9 mouse cellular contexts compared by ENCODE assay signal in the genomic region with DNA sequence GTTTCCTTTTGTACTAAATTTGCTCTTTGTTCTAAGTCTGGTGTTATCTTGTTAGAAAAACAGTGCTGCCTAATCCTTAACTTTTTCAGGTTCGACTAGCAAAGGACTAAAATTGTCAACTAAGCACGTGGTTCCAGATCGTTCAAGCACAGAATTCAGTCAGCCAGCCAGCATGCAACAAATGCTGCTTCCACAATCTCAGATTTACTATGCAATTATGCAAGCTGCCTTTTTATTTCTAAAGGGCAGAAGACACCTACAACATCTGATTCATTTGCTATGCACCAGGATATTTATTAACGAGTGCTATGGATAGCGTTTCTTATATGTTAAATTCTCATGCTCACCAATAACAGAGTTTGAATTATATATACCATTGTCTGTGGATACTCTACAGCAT. TPM values are rescaled to one million over a fixed set of nuclear protein-coding genes. Genes with fewer than 3 reads are reported as not detected.
DNase-seq lines count a peak whose midpoint lies in the region; ATAC-seq and TF ChIP-seq lines count a peak whose summit lies in the region.
"Had no signal": no experiment of that assay in that cellular context is flagged by ENCODE, and none has a peak within 500 bp of the region (broad histone marks: within the 10 kb centered on the region; RNA-seq: fewer than 3 reads in every experiment).

No protein-coding gene starts in this region.

- H3K27ac ChIP-seq in kidney, postnatal 0 days, result no peak overlapping the region
- H3K27ac ChIP-seq in kidney, embryonic 16.5 days (ENCODE audit: low read length), result no peak overlapping the region
- H3K27ac ChIP-seq in forebrain, embryonic 16.5 days (ENCODE audit: low read length), result no peak overlapping the region
- no peak overlapping the region for H3K27ac ChIP-seq in hindbrain, postnatal 0 days
- H3K27ac ChIP-seq in neural tube, embryonic 14.5 days (ENCODE audit: low read depth, low read length), result no peak overlapping the region

- no peaks in the 10 kb centered on the region for H3K27me3 ChIP-seq in kidney, postnatal 0 days (ENCODE audit: insufficient read depth, low read length)
- no peaks in the 10 kb centered on the region for H3K27me3 ChIP-seq in kidney, embryonic 16.5 days (ENCODE audit: insufficient read depth, low read length)
- H3K27me3 ChIP-seq in forebrain, embryonic 16.5 days (replicated peaks; ENCODE audit: control insufficient read depth, insufficient read depth, low read length), result 0 out of 2 replicates have a peak, but pooled peaks cover 2% of the 10 kb centered on the region
- H3K27me3 ChIP-seq in hindbrain, postnatal 0 days (ENCODE audit: insufficient read depth, low read length), result no peaks in the 10 kb centered on the region
- H3K27me3 ChIP-seq in neural tube, embryonic 14.5 days (ENCODE audit: control insufficient read depth, insufficient read depth, low read length), result no peaks in the 10 kb centered on the region

- no peaks in the 10 kb centered on the region for H3K36me3 ChIP-seq in kidney, postnatal 0 days (ENCODE audit: insufficient read depth, low read length)
- H3K36me3 ChIP-seq in kidney, embryonic 16.5 days (ENCODE audit: insufficient read depth, low read length), result no peaks in the 10 kb centered on the region
- no peaks in the 10 kb centered on the region for H3K36me3 ChIP-seq in forebrain, embryonic 16.5 days (ENCODE audit: control insufficient read depth, insufficient read depth)
- no peaks in the 10 kb centered on the region for H3K36me3 ChIP-seq in hindbrain, postnatal 0 days (ENCODE audit: insufficient read depth, low read length)
- no peaks in the 10 kb centered on the region for H3K36me3 ChIP-seq in neural tube, embryonic 14.5 days (ENCODE audit: control insufficient read depth, insufficient read depth, low read length)

- WGBS in kidney, postnatal 0 days, result 45% methylated on average over 5 of the region's 5 CpGs
- 37% methylated on average over 5 of the region's 5 CpGs for WGBS in kidney, embryonic 16.5 days
- WGBS in forebrain, embryonic 16.5 days, result 32% methylated on average over 5 of the region's 5 CpGs
- WGBS in hindbrain, postnatal 0 days, result 32% methylated on average over 5 of the region's 5 CpGs
- WGBS in neural tube, embryonic 14.5 days, result 30% methylated on average over 5 of the region's 5 CpGs

- TF ChIP-seq CTCF in kidney, postnatal 0 days (IDR thresholded peaks at IDR 0.05; ENCODE audit: low read depth), result no peak
- no peak for TF ChIP-seq CTCF in hindbrain, postnatal 0 days (IDR thresholded peaks at IDR 0.05; ENCODE audit: low read depth)

- H3K4me2 ChIP-seq in kidney, postnatal 0 days (ENCODE audit: low read length), result peak overlapping the region; percentile 98; the same call in 1 of the 2 replicates
- no peak overlapping the region; the same call in 1 of the 2 replicates for H3K4me2 ChIP-seq in kidney, embryonic 16.5 days (replicated peaks; ENCODE audit: low read depth, low read length)
- peak overlapping the region; percentile 70 for H3K4me2 ChIP-seq in forebrain, embryonic 16.5 days (ENCODE audit: low read length)
- peak overlapping the region; percentile 78 for H3K4me2 ChIP-seq in hindbrain, postnatal 0 days (ENCODE audit: low read depth, low read length)
- H3K4me2 ChIP-seq in neural tube, embryonic 14.5 days (ENCODE audit: low read depth, low read length), result peak overlapping the region; percentile 79

- no peak overlapping the region for H3K9ac ChIP-seq in kidney, postnatal 0 days (ENCODE audit: low read depth, low read length)
- H3K9ac ChIP-seq in kidney, embryonic 16.5 days (replicated peaks; ENCODE audit: low read length), result no peak overlapping the region
- H3K9ac ChIP-seq in forebrain, embryonic 16.5 days (replicated peaks; ENCODE audit: low read depth, low read length), result no peak overlapping the region
- H3K9ac ChIP-seq in hindbrain, postnatal 0 days (replicated peaks; ENCODE audit: low read length), result no peak overlapping the region; the same call in 1 of the 2 replicates
- H3K9ac ChIP-seq in neural tube, embryonic 14.5 days (replicated peaks; ENCODE audit: low read depth, low read length), result peak overlapping the region; percentile 99; the same call in 1 of the 2 replicates

- no peak for DNase-seq in kidney, postnatal 0 days (ENCODE audit: low spot score)
- no peak for DNase-seq in hindbrain, postnatal 0 days (ENCODE audit: low spot score)
- no peak for DNase-seq in thymus, postnatal 14 days
- no peak for DNase-seq in retina, embryonic 14.5 days (ENCODE audit: low spot score)
- DNase-seq: right cerebral cortex, postnatal 25 days had no signal

- no peaks in the 10 kb centered on the region for H3K9me3 ChIP-seq in kidney, postnatal 0 days (replicated peaks; ENCODE audit: low read length)
- no peaks in the 10 kb centered on the region for H3K9me3 ChIP-seq in kidney, embryonic 16.5 days (ENCODE audit: low read length)
- no peaks in the 10 kb centered on the region for H3K9me3 ChIP-seq in forebrain, embryonic 16.5 days (ENCODE audit: control insufficient read depth, low read length)
- no peaks in the 10 kb centered on the region for H3K9me3 ChIP-seq in hindbrain, postnatal 0 days (ENCODE audit: low read length)
- H3K9me3 ChIP-seq in neural tube, embryonic 14.5 days (ENCODE audit: control insufficient read depth, low read length), result no peaks in the 10 kb centered on the region

- no peak overlapping the region for H3K4me3 ChIP-seq in kidney, postnatal 0 days (replicated peaks; ENCODE audit: low read depth, low read length)
- H3K4me3 ChIP-seq in kidney, embryonic 16.5 days (ENCODE audit: low read length), result no peak overlapping the region
- peak overlapping the region; percentile 100 for H3K4me3 ChIP-seq in forebrain, embryonic 16.5 days (replicated peaks; ENCODE audit: low read length)
- H3K4me3 ChIP-seq in hindbrain, postnatal 0 days (ENCODE audit: low read length), result peak overlapping the region; percentile 90
- H3K4me3 ChIP-seq in neural tube, embryonic 14.5 days (ENCODE audit: low read depth, low read length), result peak overlapping the region; percentile 97

- ATAC-seq in kidney, postnatal 0 days (replicated peaks; ENCODE audit: low FRiP score, low read depth), result no peak
- no peak for ATAC-seq in kidney, embryonic 16.5 days (ENCODE audit: low FRiP score, low TSS enrichment)
- no peak for ATAC-seq in forebrain, embryonic 16.5 days
- ATAC-seq in hindbrain, postnatal 0 days, result no peak
- no peak for ATAC-seq in neural tube, embryonic 14.5 days (ENCODE audit: low read depth)
- ATAC-seq: CD4-positive, CD25-positive, alpha-beta regulatory T cell, adult 4 months had no signal

- peaks cover 11% of the 10 kb centered on the region; the same call in 1 of the 2 replicates for H3K4me1 ChIP-seq in kidney, postnatal 0 days (replicated peaks; ENCODE audit: insufficient read depth, low read length)
- peaks cover 19% of the 10 kb centered on the region for H3K4me1 ChIP-seq in kidney, embryonic 16.5 days (ENCODE audit: insufficient read depth, low read length)
- H3K4me1 ChIP-seq in forebrain, embryonic 16.5 days (replicated peaks; ENCODE audit: control insufficient read depth, insufficient read depth, low read length), result peaks cover 30% of the 10 kb centered on the region
- peaks cover 12% of the 10 kb centered on the region for H3K4me1 ChIP-seq in hindbrain, postnatal 0 days (ENCODE audit: insufficient read depth, low read length)
- H3K4me1 ChIP-seq in neural tube, embryonic 14.5 days (ENCODE audit: control insufficient read depth, insufficient read depth, low read length), result peaks cover 33% of the 10 kb centered on the region

RNA-seq across cellular contexts. Expression of a gene that starts 2.8 kb away (rescaled TPM):
- polyA plus RNA-seq in kidney, postnatal 0 days (2015; fragmentation: Nextera tagmentation; extraction: Ambion mirVana), result 81.2 and 91.2 TPM in 2 replicates
- 137 and 168 TPM in 2 replicates for polyA plus RNA-seq in kidney, embryonic 16.5 days (2015; fragmentation: Nextera tagmentation; extraction: Ambion mirVana)
- 389 and 436 TPM in 2 replicates for polyA plus RNA-seq in forebrain, embryonic 16.5 days (2015; fragmentation: Nextera tagmentation; extraction: Ambion mirVana)
- 411 and 489 TPM in 2 replicates for total RNA-seq in hindbrain, postnatal 0 days (2014; rRNA removed)
- 388 and 414 TPM in 2 replicates for polyA plus RNA-seq in hindbrain, postnatal 0 days (2015; fragmentation: Nextera tagmentation; extraction: Ambion mirVana)
- 373 and 443 TPM in 2 replicates for polyA plus RNA-seq in neural tube, embryonic 14.5 days (2014; fragmentation: Nextera tagmentation; extraction: Ambion mirVana)

Comparison
In these comparisons a context has a peak if more than half of its experiments do, and no peak if none do; other contexts are left out.
1. H3K4me3 ChIP-seq: peak in forebrain, embryonic 16.5 days (single experiment), hindbrain, postnatal 0 days (single experiment) and neural tube, embryonic 14.5 days (single experiment); none in kidney, postnatal 0 days (single experiment) and kidney, embryonic 16.5 days (single experiment).